Mouse (Mus musculus) embryonic facial prominence, embryonic 12.5 days (tissue): ENCODE measurements at regions not wholly inside any gene's neighbourhood (a gene's known extent, or its start where the extent isn't known, plus 50 kb on each side); places are given as distances from the start of the nearest gene placed in this dataset.

Source experiments
- ATAC-seq: fragments of 200-750 bp; cut with Nextera tagmentation; 2 replicates; pipeline ENCODE4 v1.8.0; 2017; ENCODE audit not compliant: insufficient number of reproducible peaks, insufficient read depth, low FRiP score, low TSS enrichment
- H3K27ac ChIP-seq: fragments of 300-500 bp; sonication (generic); 2 replicates; pipeline ENCODE4 v1.5.1; 2016; ENCODE audit warnings: mild to moderate bottlenecking
- H3K27me3 ChIP-seq: fragments of 300-500 bp; sonication (generic); 2 replicates; pipeline ENCODE4 v1.6.1; 2016; ENCODE audit warnings: mild to moderate bottlenecking, moderate library complexity
- H3K36me3 ChIP-seq: fragments of 300-500 bp; sonication (generic); 2 replicates; pipeline ENCODE4 v1.6.1; 2016; ENCODE audit warnings: mild to moderate bottlenecking
- H3K4me1 ChIP-seq: fragments of 300-500 bp; sonication (generic); 2 replicates; pipeline ENCODE4 v1.6.1; 2016
- H3K4me2 ChIP-seq: fragments of 300-500 bp; sonication (generic); replicated peaks from 2 replicates; pipeline ENCODE4 v1.6.1; 2016; ENCODE audit warnings: mild to moderate bottlenecking, moderate library complexity
- H3K4me3 ChIP-seq: fragments of 300-500 bp; sonication (generic); 2 replicates; pipeline ENCODE4 v1.5.1; 2016; ENCODE audit warnings: mild to moderate bottlenecking
- H3K9ac ChIP-seq: fragments of 300-500 bp; sonication (generic); 2 replicates; pipeline ENCODE4 v1.6.1; 2016; ENCODE audit warnings: mild to moderate bottlenecking, moderate library complexity
- H3K9me3 ChIP-seq: fragments of 300-500 bp; sonication (generic); 2 replicates; pipeline ENCODE4 v1.6.1; 2016; ENCODE audit warnings: mild to moderate bottlenecking, moderate library complexity
- WGBS: fragments of 180-500 bp; shearing (Covaris S2); methylation state at CpG from one replicate; pipeline ENCODE4 v1.1.7; 2016; 5-methylcytosine and 5-hydroxymethylcytosine counted together

DNA sequence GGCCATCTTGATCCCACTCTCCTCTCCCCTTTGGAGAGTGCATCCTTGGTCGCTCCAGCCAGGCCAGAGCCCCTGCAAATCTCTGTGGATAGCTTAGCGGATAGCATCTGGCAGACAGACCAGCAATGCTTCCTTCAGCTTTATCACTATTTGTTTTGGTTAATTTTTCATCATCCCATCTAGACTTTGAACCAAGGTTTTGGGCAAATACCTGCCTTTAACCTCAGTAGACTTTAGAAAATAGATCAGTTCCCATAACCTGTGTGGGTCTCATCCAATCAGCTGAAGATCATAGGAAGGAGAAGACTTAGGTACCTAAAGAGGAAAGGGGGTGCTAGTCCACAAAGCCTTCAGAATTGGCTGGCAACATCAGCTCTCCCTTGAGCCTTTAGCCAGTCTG is 327.2 kb upstream of the Gm10131 start:
- Histone ChIP-seq H3K27ac (no peak overlapping the region), H3K9ac (no peak overlapping the region), H3K4me1 (no peaks in the 10 kb centered on the region), H3K4me3 (no peak overlapping the region), H3K27me3 (no peaks in the 10 kb centered on the region), H3K4me2 (no peak overlapping the region), H3K36me3 (no peaks in the 10 kb centered on the region), H3K9me3 (no peaks in the 10 kb centered on the region)
- ATAC-seq: no peak
- 91% methylated on average over 2 of the region's 2 CpGs for WGBS

DNA sequence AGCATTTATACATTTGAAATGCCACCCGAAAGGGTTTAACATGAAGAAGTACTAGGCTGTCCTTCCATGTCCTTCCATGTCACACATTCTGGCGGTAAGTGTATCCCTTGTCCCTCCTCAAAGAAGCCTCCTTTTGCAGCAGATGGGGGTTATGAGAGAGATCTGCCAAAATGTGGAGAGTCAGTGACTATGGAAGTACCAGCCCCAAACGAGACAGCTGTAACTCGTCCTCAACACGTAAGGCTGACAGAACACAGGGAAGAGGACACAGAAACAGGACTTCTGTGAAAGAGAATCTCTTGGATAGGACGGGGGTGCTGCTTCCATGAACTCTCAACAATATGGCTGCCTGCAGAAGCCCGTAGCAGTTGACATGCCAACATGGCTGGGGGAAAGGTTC is 320.4 kb upstream of the Gm10131 start:
- Histone ChIP-seq H3K27ac (no peak overlapping the region), H3K4me2 (no peak overlapping the region), H3K4me3 (no peak overlapping the region), H3K36me3 (no peaks in the 10 kb centered on the region), H3K9ac (no peak overlapping the region), H3K27me3 (no peaks in the 10 kb centered on the region), H3K9me3 (no peaks in the 10 kb centered on the region), H3K4me1 (no peaks in the 10 kb centered on the region)
- no peak for ATAC-seq
- 89% methylated on average over 7 of the region's 7 CpGs for WGBS

DNA sequence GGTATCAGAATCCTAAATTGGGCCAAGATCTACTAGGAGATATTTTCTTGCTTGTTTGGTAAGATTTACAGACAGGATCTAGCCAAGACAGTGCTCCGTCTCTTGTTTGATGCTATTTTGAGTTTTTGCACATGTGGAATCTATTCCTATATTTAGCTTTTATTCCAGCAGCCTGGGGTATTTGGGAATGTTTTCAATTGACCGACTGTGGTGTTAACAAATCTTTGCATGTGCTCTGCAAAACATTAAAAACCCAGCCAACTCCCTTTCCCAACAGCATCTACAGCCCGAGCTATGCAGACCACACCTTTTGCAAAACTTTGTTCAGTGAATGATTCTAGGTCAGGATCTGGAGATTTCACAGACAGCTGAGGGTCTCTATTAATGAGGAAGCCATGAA is 317.7 kb upstream of the Gm10131 start:
- WGBS: 38% methylated on average over 3 of the region's 3 CpGs
- no peak overlapping the region for H3K9ac ChIP-seq
- no peak overlapping the region for H3K4me3 ChIP-seq
- no peaks in the 10 kb centered on the region for H3K4me1 ChIP-seq
- ATAC-seq: no peak
- H3K4me2 ChIP-seq: no peak overlapping the region
- H3K27ac ChIP-seq: 0 out of 2 replicates have a peak overlapping the region, but pooled peaks have one; percentile 32
- no peaks in the 10 kb centered on the region for H3K36me3 ChIP-seq
- no peaks in the 10 kb centered on the region for H3K27me3 ChIP-seq
- H3K9me3 ChIP-seq: no peaks in the 10 kb centered on the region

DNA sequence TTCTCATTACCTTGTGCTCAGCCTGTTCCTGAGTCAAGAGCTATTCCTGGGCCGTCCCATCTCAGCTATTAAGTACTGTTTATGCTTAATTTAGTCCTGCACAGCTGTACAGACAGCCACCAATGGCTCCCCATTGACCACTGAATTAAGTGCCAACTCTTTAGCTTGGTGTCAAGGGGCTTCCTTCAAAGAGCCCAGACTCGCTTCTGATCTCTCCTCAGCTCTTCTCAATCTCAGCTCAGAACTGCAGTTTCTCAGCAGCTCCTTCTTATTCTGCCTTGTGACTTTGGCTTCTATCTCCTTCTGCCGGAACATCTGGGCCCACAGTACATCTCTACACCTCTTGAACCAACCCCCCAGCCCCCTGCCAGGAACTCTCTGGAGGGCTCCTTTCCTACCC is 290.0 kb upstream of the Gm10131 start:
- no peak for ATAC-seq
- Histone ChIP-seq H3K9me3 (no peaks in the 10 kb centered on the region), H3K4me1 (peaks cover 6% of the 10 kb centered on the region; the same call in 1 of the 2 replicates), H3K27me3 (no peaks in the 10 kb centered on the region), H3K27ac (no peak overlapping the region), H3K36me3 (no peaks in the 10 kb centered on the region), H3K4me2 (no peak overlapping the region), H3K4me3 (no peak overlapping the region), H3K9ac (no peak overlapping the region)
- WGBS: 78% methylated on average over 3 of the region's 3 CpGs

DNA sequence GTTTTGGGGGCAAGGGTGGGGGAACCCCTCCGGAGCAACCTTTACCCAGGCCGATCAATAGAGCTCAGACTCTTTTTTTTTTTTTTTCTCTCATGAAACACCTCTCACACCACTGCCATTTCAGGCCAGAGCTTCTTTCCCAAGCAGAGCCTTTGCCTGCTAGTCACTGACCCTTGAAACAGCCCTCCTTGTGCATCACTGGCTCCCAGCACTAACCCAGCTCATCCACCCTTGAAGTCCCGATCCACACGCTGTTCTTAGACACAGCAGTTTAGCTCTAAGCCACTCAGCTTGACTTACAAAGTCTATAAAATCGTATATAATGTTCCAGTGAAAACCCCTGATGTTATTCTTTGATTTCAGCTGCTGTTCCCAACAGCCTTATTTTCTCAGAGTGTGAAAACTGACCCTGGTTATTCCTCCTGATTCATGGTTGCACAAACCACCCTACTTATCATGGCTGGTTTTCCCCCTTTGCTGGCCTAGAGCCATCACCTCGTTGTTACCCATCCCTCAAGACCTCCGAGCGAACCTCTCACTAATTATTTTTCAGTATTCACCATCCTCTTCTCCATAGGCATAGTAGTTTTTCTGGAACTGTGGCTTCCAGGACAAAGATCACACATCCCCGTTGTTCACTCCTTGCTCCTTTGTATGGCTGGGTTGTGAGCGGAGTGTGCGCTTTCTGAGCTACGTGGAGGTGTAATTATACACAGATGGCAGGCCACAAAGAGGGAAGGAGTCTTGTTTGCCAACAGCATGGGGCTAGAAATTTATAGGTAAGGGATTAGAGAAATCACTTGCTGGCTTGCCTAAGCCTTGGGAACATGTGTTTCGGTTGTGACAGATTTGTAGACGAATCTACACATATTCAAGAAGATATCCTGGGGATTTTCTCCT is 287.6 kb upstream of the Gm10131 start:
- Histone ChIP-seq H3K27ac (no peak overlapping the region), H3K4me1 (peaks cover 6% of the 10 kb centered on the region; the same call in 1 of the 2 replicates), H3K9ac (no peak overlapping the region), H3K4me2 (no peak overlapping the region), H3K4me3 (no peak overlapping the region), H3K27me3 (no peaks in the 10 kb centered on the region), H3K36me3 (no peaks in the 10 kb centered on the region), H3K9me3 (no peaks in the 10 kb centered on the region)
- ATAC-seq: no peak
- 54% methylated on average over 14 of the region's 14 CpGs for WGBS

DNA sequence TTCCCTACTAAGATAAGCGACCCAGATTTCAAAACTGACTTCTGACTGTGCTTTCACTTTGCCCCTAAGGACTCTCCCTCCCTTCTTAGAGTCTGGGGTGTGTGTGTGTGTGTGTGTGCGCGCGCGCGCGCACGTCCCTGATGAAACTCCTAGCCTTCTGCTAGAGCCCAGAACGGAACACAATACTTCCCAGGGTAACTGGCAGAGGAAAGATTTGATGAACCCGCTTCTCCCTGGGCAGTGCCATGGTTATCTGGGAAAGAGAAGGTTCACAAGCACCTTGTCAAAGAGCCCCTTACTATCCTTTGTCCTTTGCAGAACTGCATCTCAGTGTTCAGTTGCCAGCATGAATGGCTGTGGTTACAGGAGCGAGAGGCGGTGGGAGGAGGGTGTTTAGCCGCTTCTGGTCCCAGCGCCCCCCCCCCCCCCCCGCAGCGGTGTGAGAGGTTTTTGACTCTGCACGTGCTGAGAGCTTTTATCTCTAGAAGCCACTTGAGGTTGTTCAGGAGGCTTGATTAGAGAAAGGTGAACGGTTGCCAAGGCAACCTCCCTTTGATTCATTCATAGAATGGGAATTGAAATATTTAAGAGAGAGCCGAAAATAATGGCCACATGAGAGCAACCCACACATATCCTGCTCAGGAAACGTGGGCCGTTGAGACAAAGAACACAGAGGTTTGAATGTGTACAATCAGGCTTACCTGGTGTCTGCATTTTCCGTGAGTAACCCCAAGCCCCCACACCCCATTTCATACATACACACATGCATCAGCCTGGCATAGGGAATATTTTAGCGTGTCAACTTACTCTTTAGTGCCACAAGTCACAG is 286.3 kb upstream of the Gm10131 start:
- peak overlapping the region; percentile 35 for H3K4me2 ChIP-seq
- H3K27me3 ChIP-seq: no peaks in the 10 kb centered on the region
- H3K36me3 ChIP-seq: no peaks in the 10 kb centered on the region
- no peak overlapping the region for H3K9ac ChIP-seq
- WGBS: 43% methylated on average over 22 of the region's 23 CpGs
- peaks cover 6% of the 10 kb centered on the region; the same call in 1 of the 2 replicates for H3K4me1 ChIP-seq
- H3K9me3 ChIP-seq: no peaks in the 10 kb centered on the region
- no peak for ATAC-seq
- no peak overlapping the region for H3K27ac ChIP-seq
- H3K4me3 ChIP-seq: no peak overlapping the region

DNA sequence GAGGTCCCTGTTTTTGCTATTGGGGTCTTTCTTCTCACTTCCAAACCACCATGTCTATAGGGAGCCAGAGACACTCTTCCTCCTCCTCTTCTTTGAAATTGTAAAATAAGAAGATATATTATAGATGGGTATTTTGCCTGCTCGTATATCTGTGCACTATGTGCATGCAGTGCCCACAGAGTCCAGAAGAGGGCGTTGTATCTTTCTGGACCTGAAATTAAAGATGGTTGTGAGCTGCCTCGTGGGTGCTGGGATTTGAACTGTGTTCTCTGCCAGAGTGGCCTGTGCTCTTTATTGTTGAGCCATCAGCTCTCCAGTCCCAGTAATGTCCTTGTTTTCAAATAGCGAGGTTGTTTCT is 285.7 kb upstream of the Gm10131 start:
- ATAC-seq: no peak
- Histone ChIP-seq H3K27ac (no peak overlapping the region), H3K27me3 (no peaks in the 10 kb centered on the region), H3K36me3 (no peaks in the 10 kb centered on the region), H3K4me2 (peak overlapping the region; percentile 35), H3K9ac (no peak overlapping the region), H3K4me3 (no peak overlapping the region), H3K9me3 (no peaks in the 10 kb centered on the region), H3K4me1 (peaks cover 9% of the 10 kb centered on the region; the same call in 1 of the 2 replicates)
- WGBS: 52% methylated on average over 4 of the region's 4 CpGs

DNA sequence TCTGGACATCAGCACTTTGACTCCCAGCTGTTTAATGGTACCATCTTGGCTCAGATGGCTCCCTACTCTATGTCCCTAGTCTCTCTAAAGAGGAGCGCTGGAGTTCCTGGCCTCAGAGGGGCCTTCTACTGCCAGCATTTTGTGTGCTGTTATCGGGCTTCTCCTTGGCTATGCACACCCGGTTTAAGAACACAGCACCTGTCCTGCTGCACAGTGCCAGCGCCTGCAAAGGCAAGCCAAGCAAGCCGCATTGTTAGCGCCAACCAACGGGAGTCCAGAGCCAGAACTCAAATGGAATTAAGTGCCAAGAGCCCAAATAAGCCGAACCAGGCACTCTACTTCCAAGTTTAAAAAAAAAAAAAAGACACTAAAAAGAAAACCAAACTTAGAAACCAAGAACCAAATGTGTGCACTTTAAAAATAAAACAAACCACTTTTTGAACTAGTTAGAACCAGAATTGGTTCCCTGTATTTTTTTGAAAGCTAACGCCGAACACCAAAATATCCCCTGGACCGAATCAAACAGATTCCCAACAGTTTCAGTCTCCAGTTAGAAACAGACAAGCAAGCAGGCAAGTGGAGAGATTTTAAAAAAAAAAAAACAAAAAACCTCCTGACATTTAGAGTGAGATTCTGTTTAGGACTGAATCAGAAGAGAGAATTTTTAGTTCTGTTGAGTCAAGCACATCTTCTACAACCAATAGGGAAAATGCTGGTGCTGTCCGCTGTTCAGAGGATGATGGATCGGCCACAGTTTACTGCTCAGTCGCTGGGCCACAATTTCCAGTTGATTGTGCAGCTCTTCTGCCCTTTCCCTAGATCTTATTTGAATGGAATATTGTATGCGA is 281.7 kb upstream of the Gm10131 start:
- Histone ChIP-seq H3K4me3 (no peak overlapping the region), H3K27ac (no peak overlapping the region), H3K9ac (no peak overlapping the region), H3K4me2 (no peak overlapping the region), H3K4me1 (peaks cover 11% of the 10 kb centered on the region; the same call in 1 of the 2 replicates), H3K27me3 (no peaks in the 10 kb centered on the region), H3K9me3 (no peaks in the 10 kb centered on the region), H3K36me3 (no peaks in the 10 kb centered on the region)
- ATAC-seq: no peak
- 88% methylated on average over 15 of the region's 15 CpGs for WGBS

DNA sequence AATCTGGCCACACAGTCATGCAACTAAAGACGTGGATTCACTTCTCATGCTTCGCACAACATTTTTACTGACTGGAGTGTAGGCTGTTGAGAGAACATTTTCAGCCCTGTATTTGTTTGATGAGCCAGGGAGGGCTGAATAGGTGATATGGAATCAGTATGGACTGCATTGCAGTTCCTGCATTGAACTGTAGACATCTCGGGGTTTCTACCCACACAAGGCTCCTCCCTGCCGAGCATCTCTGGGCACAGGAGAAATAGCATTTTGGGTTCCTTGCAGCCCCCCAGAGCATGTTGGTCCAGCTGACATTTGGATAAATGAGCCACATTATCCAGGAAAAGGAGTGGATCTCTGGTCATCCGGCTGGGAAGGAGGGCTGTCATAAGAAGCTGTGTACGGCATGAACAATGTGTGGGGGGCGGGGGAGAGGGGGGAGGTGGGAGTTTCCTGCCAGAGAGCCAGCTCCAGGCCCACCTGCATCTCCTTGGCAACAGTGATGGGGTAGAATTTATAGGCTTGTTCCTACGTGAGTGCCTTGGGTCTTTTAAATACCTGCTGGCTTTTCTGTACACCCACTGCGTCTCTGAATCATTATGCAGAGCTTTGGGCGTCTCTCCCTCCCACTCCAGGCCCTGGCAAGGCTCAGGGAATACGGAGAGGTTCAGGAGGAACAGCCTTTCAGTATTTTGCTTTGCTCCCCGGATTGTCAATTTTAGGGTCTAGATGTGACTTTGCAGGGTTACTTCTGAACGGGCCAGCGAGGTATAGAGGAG is 280.9 kb upstream of the Gm10131 start:
- H3K9me3 ChIP-seq: no peaks in the 10 kb centered on the region
- H3K36me3 ChIP-seq: no peaks in the 10 kb centered on the region
- no peak overlapping the region for H3K4me2 ChIP-seq
- no peak for ATAC-seq
- WGBS: 69% methylated on average over 14 of the region's 14 CpGs
- peaks cover 6% of the 10 kb centered on the region; the same call in 1 of the 2 replicates for H3K4me1 ChIP-seq
- no peak overlapping the region for H3K4me3 ChIP-seq
- no peaks in the 10 kb centered on the region for H3K27me3 ChIP-seq
- no peak overlapping the region for H3K9ac ChIP-seq
- H3K27ac ChIP-seq: no peak overlapping the region

DNA sequence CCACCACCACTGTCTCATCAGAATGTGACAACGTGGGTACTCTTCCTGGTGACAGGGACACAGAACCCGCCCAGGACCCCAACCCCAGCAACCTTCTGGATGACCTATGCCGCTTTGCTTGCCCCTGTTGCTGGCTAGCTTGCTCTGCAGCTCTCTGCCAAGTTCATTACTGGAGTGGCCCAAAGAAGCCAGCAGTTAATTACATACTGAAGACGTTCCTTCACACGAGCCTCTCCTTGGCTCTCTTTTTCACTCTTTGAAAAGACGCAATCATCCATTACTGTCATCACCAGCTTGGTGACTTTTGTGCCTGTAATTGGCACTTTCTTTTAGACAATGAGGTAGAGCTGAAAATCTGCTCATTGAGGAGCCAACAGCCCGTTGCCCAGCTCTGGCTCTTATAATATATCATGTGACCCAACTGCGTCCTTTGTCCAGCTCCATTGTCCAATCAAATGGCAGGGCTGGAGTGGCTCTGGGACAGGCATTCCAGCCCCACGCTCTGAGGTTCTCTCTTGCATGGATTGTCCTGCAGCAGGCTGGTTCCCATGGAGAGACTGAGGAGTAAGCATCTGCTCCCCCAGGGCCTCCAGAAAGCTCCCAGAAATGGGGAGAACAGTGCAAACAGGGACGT is 274.4 kb upstream of the Gm10131 start:
- Histone ChIP-seq H3K27ac (no peak overlapping the region), H3K9me3 (no peaks in the 10 kb centered on the region), H3K4me1 (no peaks in the 10 kb centered on the region), H3K4me3 (no peak overlapping the region), H3K36me3 (no peaks in the 10 kb centered on the region), H3K4me2 (no peak overlapping the region), H3K9ac (no peak overlapping the region), H3K27me3 (no peaks in the 10 kb centered on the region)
- WGBS: 80% methylated on average over 10 of the region's 10 CpGs
- ATAC-seq: no peak
